Mouse (Mus musculus) adrenal gland (tissue): Measurements from ENCODE around the gene Proser2.
"Not testable (repeated sequence)": the region's sequence is repeated elsewhere in the genome, so short reads cannot be mapped to it uniquely, and the experiment has no call there.

ENCODE experiments used
- intact Hi-C: fragments of 180-260 bp; cut with DNase I; formaldehyde crosslinking; loops from one replicate; pipeline ENCODE4 v1.15.1; 2025

Gene Proser2

DNA sequence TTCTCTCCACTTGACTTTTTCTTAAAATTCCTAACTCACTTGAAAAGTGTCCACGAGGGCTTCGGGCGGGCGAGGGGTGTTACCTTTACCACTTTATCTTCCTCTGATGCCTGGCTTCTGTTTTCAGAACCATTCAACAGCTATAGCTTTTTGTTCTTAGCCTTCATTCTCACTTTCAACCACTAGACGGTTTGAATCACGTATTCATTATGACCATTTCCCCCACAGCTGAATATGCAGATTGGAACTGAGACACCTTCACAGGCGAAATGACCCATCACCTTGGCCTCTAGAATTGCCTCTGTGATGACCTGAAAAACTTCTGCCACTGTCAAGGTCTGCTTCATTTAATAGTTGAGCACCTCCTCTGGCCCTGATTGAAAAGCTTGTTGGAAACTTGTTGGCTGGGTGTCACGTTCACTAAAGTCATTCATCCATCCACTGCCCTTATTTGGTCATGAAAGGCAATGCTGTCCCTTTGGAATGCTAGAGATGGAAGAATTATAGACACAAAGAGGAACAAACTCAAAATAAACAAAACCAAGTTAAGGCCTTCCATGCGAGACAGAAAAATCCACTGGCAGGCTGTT lies 10.7 kb upstream of the Proser2 start:
- intact Hi-C loops: no loop called here

DNA sequence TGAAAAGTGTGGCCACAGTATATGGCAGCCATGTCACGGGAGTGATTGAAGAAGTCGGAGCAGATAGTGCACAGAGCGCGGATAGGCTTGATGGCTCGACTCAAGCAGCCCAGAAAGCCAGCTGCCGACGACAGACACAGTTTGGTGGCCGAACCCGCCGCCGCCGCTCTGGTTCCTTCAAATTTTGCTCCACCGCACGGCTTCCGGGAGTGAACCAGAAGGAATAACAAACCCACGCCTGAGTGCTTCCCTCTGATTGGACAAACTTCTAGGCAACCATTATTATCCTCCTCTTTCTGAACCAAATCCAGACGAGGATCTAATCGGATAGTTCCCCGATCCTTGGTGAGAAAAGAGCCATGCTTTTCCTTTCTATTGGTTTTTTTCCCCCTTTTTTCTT lies 3.9 kb upstream of the Proser2 start:
- intact Hi-C loops: no loop called here

DNA sequence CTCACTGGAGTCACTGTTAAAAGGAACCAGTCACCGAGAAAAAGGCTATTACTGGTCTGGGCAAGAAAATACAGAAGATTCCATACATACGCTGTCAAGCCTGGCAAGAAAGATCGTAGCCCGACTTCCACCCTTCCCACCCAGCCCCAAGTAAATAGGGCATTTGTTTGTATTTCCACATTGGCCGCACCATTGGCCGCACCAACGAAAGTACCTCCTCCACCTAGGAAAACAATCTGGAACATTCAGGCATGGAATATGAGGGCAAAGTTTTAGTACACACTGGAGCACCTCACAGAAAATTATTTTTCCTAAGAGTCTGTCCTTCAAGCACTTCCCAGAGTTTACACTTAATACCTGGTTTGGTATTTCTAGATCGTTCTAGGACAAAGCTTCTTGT lies 1.1 kb downstream of the Proser2 start:
- intact Hi-C loops: no loop called here

DNA sequence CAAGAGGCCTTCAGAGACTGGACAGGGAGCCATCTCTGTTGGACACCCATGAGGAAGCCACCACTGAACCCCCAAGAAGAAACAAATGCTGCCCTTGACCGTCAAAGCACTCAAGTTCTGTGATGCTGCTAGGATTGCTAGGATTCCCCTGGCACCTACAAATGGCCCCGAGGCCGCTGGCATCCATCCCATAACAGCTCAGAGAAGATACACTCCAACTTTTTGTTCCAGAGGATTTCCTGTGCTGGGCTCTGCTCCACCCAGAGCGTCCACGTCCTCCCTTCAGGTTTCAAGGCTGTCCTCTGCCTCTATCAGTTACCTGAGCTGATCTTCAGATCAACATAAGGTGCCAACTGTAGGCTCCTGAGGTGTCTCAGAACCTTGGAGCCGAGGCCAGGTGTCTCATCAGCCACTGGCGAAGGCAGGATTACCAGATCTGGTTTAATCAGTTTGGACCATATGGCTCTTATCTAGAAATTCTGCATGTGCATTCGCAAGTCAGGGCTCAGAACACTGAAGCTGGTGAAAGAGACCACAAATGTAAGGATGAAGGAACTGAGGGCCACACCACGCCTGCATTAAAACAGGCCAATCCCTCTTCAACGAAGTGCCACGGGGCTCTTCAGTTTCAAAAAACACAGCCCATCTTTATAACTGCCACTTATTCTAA lies 1.7 kb downstream of the Proser2 start:
- intact Hi-C loops: no loop called here

DNA sequence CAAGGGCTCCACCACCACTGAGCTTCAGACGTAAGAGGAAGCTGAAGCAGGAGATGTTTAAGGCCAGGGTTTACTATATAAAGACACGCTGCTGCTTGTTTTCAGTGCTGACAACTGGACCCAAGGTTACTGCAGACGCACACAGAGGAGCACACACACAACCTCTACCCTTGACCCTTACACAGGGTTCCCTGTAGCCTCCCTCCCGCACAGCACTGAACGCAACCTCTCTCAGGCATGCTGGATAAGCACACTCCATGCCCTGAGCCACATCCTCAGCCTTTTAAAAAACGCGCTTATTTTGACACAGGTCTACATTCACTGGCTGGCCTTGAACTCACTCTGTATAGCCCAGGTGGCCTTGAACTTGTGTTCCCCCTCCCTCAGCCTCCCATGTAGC lies 7.0 kb downstream of the Proser2 start:
- intact Hi-C loops: no loop called here

DNA sequence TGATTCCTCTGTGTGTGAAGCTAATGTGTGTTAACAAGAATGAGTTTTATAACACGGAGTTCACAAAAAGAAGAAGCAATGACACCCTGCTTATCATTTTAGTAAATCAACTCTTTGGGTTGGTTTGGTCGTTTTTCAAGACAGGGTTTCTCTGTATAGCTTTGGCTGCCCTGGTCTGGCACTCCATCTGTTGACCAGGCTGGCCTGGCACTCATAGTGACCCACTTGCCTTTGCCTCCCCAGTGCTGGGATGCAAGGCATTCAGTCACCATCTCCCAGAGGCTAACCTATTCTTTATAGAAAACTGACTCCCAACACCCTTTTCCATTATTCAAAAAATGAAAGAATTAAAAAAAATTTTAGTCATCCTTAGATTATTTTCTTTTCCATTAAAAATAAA lies 8.9 kb downstream of the Proser2 start:
- intact Hi-C loops: no loop called here

DNA sequence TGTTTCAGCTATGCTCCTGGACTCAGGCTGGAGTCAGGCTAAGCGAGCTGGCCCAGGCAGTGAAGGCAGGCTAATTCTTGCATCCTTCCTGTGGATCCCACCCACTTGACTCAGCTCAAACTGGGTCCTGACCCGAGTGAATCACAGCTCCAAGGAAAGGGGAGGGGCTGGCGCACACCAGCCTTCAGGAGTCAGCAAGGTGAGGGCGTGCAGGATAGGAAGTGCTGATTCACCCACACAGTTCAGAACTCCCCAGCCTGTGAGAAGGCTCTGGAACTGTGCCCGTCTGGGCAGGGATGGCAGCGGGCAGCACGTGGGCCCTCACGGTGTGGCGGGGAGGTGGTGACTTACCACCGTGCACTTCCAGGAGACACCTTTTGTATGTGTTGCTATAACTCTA lies 11.8 kb downstream of the Proser2 start:
- intact Hi-C loops: no loop called here

DNA sequence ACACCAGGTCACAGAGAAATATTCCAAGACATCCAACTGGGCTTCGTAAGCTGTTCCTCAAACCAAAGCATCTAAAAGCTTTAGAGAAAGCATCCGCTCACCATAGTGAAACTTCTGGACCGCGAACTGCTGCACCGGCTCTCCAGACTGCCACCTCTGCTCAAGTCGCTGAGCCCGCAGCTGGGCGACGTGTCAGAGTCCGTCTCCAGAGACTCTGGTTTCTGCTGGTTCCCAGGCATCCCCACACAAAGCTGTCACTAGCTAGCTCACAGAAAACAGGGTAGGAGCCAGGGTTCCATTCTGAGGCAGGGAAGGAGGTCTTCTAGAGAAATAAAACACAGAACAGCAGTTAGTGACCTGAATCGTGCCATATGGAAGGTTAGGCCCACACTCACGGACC lies 16.2 kb downstream of the Proser2 start:
- intact Hi-C loops: no loop called here

DNA sequence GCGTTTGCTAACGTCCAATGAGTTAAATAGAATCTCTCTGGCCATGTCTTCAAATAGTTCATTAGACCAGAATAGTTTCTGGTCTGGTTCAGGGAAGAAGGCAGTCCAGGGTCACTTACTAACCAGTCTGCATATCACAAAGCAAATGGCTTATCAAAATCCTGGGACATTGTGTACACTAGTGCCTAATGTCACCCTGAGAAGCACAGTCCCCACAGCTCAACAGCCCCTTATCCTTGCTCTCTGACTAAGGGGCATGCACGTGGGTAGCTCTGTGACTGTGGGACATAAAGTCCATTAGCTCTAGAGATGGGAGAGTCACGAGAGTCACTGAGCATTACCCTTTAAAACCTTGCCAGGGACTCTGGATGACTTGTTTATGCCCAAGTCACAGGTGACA lies 17.4 kb downstream of the Proser2 start:
- intact Hi-C loops: no loop called here

DNA sequence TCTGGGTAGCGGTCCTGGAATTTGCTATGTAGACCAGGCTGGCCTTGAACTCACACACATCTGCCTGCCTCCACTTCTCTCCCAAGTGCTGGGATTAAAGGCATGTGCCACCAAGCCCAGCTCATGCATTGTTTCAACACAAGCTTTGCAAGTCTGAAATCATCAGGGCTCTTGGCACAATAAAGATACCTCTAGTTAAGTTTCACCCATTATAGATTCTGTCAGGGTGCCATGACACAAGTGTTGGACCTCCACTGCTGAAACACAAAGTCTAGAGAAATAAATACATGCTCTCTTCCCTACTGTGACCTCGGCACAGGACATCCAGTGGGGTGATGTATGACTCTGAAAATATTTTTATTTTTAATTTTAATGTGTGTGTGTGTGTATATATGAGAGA lies 24.6 kb downstream of the Proser2 start:
- intact Hi-C loops: no loop called here

DNA sequence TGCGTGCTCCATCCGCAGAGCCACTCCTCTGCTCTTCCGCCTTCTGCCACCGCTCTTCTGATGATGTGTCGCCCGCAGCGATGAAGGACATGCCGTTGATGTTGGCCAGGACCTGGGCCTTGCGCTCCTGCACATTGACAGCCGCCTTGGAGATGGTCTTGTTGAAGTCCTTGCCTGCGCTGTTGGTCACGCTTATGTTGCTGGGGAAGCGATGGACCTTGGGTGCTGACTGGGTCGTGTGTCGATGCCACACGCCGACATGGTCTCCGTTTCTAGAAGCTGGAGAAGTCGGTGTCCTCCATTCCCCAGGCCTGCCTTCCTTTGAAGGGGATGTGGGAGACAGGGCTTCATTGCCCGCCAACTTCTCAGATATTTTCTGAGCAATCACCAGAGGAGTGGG lies 29.3 kb downstream of the Proser2 start:
- intact Hi-C loops: no loop called here

DNA sequence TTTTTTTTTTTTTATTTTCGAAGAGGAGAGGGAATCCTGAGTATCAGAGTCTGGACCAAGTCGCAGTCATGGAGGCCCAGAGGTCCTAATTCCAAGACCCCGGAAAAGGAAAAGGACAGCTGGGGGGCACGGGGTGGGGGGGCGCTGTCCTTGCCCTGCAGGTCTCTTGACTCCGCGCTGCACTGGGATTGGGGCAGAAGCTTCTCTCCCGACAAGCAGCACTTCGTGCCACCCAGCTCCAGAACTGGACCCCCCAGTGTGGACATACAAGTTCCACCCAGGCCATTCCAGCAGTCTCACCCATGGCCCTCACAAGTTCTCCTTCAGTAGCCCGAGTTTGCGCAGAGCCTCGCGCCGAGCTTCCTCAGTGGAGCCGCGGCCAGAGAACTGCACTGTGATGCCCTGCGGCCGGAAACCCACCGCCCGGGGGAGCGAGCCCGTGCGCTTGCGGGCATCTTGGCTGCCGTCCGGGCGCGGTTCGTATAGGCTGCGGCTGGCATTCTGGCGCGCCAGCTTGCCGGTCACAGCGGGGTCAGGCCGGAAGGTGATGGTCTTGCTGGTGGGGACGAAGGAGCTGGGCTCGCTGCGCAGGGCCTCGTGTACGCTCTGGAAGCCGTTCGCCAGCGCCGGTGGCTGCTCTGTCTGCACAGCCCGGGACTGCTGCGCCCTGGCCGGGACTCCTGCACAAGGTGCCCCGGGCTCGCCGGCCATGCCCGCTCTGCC lies 29.8 kb downstream of the Proser2 start:
- intact Hi-C loops: no loop called here

DNA sequence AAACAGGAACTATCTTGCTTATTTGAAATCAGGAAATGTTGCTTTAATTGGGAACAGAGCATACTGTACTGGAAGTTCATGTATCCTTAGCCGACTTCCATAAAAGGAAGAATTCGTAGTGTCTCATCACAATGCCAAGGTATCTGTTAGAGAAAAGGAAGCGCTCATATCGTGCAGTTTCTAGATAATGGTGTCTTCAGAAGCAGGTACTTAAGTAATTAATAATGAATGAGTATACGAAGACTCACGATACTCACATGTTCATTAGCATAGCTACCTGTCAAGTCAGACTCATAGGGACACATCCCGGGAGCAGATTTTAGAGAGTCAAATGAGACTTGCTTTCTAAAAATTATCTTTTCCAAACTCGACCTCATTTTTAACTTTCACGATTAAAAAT lies 30.6 kb downstream of the Proser2 start:
- intact Hi-C loops: no loop called here

DNA sequence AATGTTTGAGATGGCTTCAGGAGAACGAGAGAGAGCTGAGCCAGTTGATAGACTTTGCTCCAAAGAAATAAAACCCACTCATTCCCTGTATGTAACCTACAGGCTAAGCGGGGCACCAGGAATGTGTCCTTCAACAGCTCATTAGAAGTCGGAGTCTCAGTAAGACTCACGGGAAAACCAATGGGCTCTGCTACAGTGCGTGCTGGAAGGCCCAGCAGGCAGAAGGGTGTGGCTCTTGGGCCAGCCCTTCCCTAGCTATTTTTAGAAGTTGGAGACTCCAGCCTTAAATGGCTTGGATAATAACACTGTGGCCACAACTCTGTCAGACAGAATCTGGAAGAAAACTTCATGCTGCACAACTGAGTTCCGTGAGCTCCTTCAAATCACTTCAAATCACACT lies 31.1 kb downstream of the Proser2 start:
- intact Hi-C loops: no loop called here

DNA sequence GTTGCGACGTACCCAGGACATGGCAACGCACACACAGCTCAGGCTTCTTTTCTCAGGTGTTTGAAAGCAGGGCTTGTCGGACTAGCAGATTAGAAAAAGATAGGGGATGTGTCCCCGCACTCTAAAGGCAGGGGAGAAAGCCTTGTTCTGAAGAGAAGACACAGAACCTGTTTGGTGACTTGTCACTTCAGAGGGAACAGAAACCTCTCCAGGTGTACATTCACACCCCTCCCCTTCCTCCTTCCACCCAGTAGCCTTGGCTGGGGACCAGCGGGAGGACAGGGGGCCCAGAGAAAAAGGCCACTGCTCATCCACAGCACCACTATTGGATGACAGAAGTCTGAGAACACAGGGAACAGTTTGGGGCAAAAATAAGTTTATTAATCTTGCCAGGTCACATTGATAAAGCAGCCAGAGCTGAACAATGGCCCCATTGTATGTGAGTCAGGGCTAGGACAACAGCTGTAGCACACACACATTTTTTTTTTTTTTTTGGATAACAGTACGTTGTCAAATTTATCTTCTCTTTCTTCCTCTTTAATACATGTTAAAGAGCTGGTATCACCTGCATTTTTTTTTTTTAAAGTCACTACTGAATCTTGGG lies 32.8 kb downstream of the Proser2 start:
- intact Hi-C loops: no loop called here

DNA sequence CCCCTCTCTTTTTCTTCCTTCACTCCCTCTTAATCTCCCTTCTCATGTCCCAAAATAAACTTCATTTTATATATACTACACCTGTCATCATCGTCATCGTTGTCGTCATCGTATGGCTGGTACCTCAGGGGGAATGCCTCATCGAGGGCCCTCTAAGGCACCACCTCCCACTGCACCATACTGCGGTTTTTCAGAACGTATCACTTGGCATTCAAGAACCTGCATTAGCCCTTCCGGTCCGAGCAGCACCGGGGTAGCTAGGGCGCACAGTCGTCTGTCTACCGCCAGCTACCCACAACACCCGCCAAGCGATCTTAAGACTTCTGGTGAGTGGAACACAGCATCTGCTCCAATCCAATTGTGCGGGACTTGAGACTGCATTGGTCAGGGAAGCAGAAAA lies 40.1 kb downstream of the Proser2 start:
- intact Hi-C loops: not testable (repeated sequence)

DNA sequence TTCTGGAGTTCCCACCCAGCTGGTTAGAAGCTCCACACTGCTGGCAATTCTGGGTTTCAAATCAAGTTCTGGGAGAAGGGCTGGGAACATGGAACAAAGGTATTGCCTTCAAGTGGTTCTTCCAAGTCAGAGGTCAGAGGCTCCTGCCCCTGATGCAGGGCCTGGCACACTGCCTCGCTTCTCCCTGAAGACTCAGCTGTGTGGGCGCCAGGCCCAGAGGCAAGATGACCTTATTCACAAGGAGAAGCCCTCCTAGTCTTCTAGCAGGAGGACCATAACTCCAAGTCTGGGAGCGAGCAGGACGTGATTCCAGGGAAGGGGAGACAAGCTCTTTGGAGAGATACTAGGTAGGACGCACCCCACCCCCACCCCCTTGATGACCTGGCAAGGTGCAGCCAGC lies 42.9 kb downstream of the Proser2 start:
- intact Hi-C loops: no loop called here

DNA sequence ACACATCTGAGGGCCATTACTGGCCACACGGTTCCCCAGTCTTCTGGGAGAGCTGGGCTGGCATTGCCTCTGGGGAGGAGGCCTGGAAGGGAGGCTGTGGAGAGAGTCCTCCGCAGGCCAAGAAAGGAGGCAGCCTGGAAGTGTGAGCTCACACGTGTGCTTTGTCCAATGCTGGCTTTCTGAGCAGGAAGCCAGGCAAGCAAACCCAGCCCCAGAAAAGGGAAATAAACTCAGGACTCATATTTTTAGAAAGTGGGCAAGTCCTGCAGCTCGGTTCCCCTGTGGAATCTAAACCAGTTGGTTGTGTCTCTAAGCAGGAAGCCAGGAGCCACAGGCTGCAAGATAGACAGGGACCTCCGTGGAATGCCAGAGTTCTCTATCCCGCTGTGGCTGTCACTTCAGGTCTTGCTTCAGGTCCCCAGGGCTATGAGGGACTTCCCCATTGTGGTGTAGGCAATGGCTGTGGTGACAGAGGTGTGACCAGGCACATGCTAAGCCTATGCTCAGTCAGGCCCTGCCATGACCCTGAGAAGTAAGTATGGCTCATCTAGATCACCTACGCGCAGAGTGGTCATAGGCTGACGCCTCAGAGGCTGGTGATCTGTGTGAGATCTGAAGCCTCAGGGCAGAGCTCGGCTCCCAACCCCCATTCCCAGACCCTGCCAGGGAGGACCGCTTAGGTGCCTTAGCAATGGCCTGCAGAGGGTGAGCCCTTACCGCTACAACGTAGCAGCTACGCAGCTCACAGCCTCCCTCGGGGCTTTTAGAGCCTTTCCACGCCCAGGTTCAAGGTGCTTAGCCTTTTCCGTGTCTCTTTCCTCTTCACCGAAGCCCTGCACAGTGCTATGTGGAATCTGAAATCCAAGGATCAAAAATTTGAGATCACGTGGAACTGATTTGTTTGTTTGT lies 44.1 kb downstream of the Proser2 start:
- intact Hi-C loops: no loop called here

DNA sequence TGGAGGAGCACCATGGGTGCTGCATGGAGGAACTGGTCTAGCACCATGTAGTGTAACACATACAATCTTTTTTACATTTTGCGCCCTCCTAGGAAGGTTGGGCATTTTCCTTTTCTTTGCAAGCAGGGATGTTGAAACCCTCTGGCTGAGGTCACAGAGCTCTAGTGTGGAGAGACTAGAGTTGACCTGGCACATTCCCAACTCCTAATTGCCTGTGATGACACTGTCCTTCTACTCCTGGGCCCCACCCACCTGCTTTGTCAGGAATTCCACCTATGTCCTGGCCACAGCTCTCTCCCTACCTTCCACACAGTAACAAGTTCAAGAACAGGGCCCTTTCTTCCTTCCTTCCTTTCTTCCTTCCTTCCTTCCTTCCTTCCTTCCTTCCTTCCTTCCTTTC lies 46.3 kb downstream of the Proser2 start:
- intact Hi-C loops: no loop called here

DNA sequence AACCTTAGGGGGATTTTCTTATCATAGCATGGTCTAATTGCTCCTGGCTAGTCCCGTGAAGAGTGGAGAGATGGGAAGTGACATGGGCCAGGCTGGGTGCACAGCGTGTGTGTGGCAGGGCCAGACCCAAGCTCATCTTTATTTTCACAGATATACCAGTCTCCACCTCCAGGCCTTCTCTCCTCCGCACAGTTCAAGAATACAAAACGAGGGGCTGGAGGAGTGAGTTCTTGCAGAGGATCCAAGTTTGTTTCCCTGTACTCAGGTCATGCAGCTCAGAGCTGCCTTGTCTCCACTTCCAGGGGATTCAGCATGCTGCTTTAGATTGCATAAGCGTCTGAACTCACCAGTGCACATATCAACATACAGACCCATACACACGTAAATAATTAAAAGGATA lies 47.4 kb downstream of the Proser2 start:
- intact Hi-C loops: no loop called here

DNA sequence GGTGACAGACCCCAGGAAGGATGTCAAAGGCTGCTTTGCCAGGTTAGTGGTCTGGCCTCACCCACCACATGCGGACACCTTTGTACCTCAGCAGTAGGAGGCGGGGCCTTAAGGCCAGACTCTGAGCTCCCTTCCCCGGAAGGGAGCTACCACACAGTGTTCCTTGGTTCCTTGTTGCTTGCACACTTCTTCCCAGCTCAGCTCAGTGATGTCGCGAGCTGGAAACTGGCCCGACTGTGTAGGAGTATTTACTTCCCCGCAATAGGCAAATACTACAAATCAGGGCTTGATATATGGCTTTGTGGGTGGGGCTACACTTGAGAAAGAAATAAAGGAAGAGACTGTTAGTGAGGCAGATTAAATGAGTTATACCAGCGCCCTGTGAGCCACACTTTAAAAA lies 48.9 kb downstream of the Proser2 start:
- intact Hi-C loops: no loop called here

DNA sequence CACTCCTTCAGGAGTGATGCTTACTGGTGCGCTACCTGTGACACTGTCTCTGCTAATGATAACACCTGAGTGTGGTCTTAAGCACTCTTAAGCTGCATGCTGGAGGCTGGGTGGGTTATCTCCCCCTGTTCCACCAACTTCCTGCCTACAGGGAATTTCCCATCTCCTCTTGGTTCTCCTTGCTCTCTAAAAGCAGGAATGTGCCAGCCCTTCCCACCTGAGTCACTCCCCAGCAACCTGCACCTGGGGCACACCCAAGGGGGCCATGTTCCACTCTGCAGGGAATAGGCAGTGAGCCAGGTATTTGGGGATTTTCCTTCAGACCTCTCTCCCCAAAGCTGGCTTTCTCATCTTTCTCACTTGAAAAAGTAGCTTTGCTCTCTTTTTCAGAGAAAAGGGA lies 50.0 kb downstream of the Proser2 start:
- intact Hi-C loops: no loop called here
